Mouse (Mus musculus) mouse embryonic stem cell (cell line): ENCODE measurements around the gene Pltp.

Experiments used
- in situ Hi-C, 2 experiments: fragments of 300-500 bp; cut with MboI; formaldehyde crosslinking; loops; 1 replicate in 1 of 2; 3 replicates in 1 of 2; pipeline ENCODE4 v1.14.3; 2019 to 2020; ENCODE audit warnings: low sequenced_read_pairs in 2 of 2, low pct_unique_long_range_greater_than_20kb in 1 of 2, mixed read lengths in 1 of 2; ENCODE audit not compliant: unreplicated experiment in 1 of 2

Pltp gene

GRCm38 (mm10) chr2:164793236-164793635 is 64.3 kb downstream of the Pltp start:
- in situ Hi-C loops, result no loop called here

GRCm38 (mm10) chr2:164792400-164793190 is 64.9 kb downstream of the Pltp start:
- in situ Hi-C loops, result no loop called here

- in situ Hi-C loops, result no loop called here
These were observed 65.7 kb downstream of the Pltp start for GRCm38 (mm10) chr2:164791841-164792261.

GRCm38 (mm10) chr2:164790451-164790850 is 67.1 kb downstream of the Pltp start:
- in situ Hi-C loops, result no loop called here
